Mouse (Mus musculus) liver, embryonic 14.5 days (tissue): ENCODE data around the gene Rpl18.

Experiments
- CTCF ChIP-seq: IDR thresholded peaks from 2 replicates; pipeline ENCODE4 v1.5.1; 2016; ENCODE audit warnings: antibody characterized with exemption, low read depth, control low read depth
- EP300 ChIP-seq: IDR thresholded peaks from 2 replicates; pipeline ENCODE4 v1.6.1; 2016; ENCODE audit warnings: antibody characterized with exemption, low read depth

DNA sequence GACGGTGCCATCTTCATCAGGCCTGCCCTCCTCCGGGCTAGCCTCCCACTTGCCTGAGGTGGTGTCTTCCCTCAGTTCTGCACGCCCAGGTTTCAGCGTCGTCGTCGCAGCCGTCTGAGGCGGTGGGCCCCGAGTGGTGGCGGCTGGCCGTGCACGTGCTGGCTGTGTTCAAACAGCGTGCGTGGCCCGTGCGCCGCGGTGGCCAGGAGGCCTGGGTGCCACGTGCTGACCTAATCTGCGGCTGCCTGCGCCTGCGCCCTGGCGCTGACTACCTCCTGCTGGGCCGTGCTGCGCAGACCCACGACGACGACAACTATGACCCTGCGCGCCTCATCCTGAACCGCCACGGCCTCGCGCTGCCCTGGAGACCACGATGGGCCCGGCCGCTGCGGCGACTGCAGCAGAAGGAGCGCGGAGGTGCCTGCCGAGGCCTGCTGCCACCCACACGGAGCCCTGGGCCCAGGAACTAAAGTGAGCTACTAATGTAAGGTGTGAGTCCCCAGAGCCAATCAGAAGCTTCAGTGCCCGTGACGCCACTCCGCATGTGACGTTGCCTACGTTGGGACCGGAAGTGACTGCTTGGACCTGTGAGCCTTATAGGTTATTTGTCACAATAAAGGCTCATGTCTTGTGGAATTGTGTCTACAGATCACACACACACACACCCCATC lies 21.2 kb upstream of the Rpl18 start, which contains the start of gene Sec1:
- TF ChIP-seq CTCF (no peak), EP300 (no peak)
